Mouse (Mus musculus) erythroid progenitor cell, adult 5-6 weeks (primary cell): Measurements from ENCODE around the gene Acad10. TPM values are rescaled to one million over a fixed set of nuclear protein-coding genes. Genes with fewer than 3 reads are reported as not detected.

ENCODE experiments used
- ATAC-seq: replicated peaks from 2 replicates; pipeline ENCODE4 v1.8.0; 2016; ENCODE audit warnings: moderate number of reproducible peaks, mild to moderate bottlenecking, moderate TSS enrichment, inconsistent platforms; ENCODE audit not compliant: poor library complexity, low FRiP score, severe bottlenecking
- total RNA-seq, 2 experiments: library from RNA; stranded (forward) in 1 of 2; stranded (reverse) in 1 of 2; fragments of 150-400 nt in 1 of 2; fragments of 186-747, 209-891 nt in 1 of 2; gene quantifications; 2 replicates each; pipeline versions ENCODE4 v1.2.3 to v1.2.4; 2015 to 2017; ENCODE audit warnings: low replicate concordance in 2 of 2

Gene Acad10
- total RNA-seq, 2 experiments from 2014 or later = 2.1 TPM; not detected in 1

DNA sequence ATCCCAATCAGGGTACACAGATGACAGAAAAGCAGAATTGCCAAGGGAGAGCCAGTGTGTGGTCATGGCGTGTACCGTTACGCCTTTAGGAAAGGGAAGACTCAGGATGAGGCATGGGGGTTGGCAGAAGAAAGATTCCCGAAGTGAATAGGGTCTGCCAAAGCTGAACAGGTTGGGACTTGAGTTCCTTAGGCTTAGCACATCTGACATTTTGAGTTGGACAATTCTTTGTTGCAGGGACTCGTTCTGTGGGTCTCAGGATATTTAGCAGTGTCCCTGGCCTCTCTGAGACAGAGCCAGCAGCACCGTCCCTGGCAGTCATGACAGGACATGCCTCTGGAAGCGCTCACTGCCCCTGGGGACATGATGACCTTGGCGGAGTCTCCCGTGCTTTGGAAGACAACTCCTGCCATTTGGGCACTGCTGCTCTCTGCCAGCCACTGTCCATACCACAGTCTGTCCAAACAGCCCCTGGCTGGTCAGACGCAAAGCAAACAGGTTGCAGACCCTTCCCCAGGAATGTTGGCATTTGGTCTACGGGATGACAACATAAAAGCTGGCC is 83.3 kb downstream of the Acad10 start:
- ATAC-seq = no peak

DNA sequence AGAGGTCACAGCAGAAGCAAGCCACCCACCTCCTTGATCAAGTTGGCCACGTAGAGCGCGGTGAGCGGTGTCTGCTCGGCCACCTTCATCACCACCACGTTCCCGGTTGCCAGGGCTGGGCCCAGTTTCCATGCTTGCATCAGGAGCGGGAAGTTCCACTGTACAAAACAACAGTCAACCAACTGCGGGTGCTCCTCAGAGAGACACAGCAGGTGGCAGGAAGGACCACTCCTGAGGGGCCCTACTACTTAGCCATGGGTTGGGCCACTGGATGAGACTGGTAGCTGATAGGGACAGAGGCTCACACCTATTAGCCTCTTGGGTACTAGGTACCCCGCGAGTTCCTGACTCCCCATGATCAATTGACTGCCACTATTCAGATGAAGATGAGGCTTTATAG is 84.4 kb downstream of the Acad10 start:
- no peak for ATAC-seq

DNA sequence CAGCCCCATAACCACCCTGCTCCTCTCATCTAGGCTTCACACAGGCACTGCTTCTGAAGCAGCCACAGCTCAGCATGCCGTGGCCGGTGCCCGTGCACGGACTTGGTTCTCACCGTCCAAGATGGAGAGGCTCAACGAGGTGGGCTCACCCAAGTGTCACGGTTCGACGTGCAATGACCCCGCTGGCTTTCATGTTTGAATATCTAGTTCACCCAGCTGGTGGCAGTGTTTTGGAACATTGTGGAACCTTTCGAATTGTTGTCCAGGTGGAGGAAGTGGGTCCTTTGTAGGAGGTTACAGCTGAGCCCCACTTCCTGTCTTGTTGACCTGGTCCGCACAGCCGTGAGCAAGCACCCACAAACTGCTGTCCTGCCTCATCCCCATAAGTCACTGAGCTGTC is 86.2 kb downstream of the Acad10 start:
- ATAC-seq = no peak

Other genes with a start within 250 kb of the Acad10 start
- gene Tmem116, start 208.6 kb downstream of the Acad10 start, total RNA-seq (2015; ENCODE audit: low replicate concordance) = not detected in 2 replicates
- gene Tmem116, start 208.6 kb downstream of the Acad10 start, total RNA-seq (2017; ENCODE audit: low replicate concordance) = 0.26 TPM in 1 of 2 replicates, not detected in the other
- gene Erp29, start 208.0 kb downstream of the Acad10 start, total RNA-seq (2015; ENCODE audit: low replicate concordance) = 37.1 and 50.3 TPM in 2 replicates
- 118 and 141 TPM in 2 replicates for gene Erp29, start 208.0 kb downstream of the Acad10 start, total RNA-seq (2017; ENCODE audit: low replicate concordance)
- gene Adam1b, start 157.1 kb downstream of the Acad10 start, total RNA-seq (2015; ENCODE audit: low replicate concordance) = not detected in 2 replicates
- not detected in 2 replicates for gene Adam1b, start 157.1 kb downstream of the Acad10 start, total RNA-seq (2017; ENCODE audit: low replicate concordance)
- gene Adam1a, start 115.0 kb downstream of the Acad10 start, total RNA-seq (2015; ENCODE audit: low replicate concordance) = 2.9 and 3.2 TPM in 2 replicates
- 2.2 and 3.7 TPM in 2 replicates for gene Adam1a, start 115.0 kb downstream of the Acad10 start, total RNA-seq (2017; ENCODE audit: low replicate concordance)
- not detected in 2 replicates for gene Gm42878, start 115.0 kb downstream of the Acad10 start, total RNA-seq (2015; ENCODE audit: low replicate concordance)
- gene Gm42878, start 115.0 kb downstream of the Acad10 start, total RNA-seq (2017; ENCODE audit: low replicate concordance) = 0.08 TPM in 1 of 2 replicates, not detected in the other
- gene Mapkapk5, start 114.6 kb downstream of the Acad10 start, total RNA-seq (2015; ENCODE audit: low replicate concordance) = 117 and 163 TPM in 2 replicates
- gene Mapkapk5, start 114.6 kb downstream of the Acad10 start, total RNA-seq (2017; ENCODE audit: low replicate concordance) = 88.9 and 113 TPM in 2 replicates
- 38.6 and 47.4 TPM in 2 replicates for gene Aldh2, start 66.7 kb downstream of the Acad10 start, total RNA-seq (2015; ENCODE audit: low replicate concordance)
- gene Aldh2, start 66.7 kb downstream of the Acad10 start, total RNA-seq (2017; ENCODE audit: low replicate concordance) = 45.1 and 49.1 TPM in 2 replicates
- gene Acad12, start 41.6 kb downstream of the Acad10 start, total RNA-seq (2015; ENCODE audit: low replicate concordance) = 0.42 and 4.0 TPM in 2 replicates
- 0.23 and 0.26 TPM in 2 replicates for gene Acad12, start 41.6 kb downstream of the Acad10 start, total RNA-seq (2017; ENCODE audit: low replicate concordance)
- gene Brap, start within 50 bp of the Acad10 start, total RNA-seq (2015; ENCODE audit: low replicate concordance) = 24.7 and 26.3 TPM in 2 replicates
- gene Brap, start within 50 bp of the Acad10 start, total RNA-seq (2017; ENCODE audit: low replicate concordance) = 35.5 and 64.2 TPM in 2 replicates
- 171 and 190 TPM in 2 replicates for gene Atxn2, start 50.8 kb upstream of the Acad10 start, total RNA-seq (2015; ENCODE audit: low replicate concordance)
- gene Atxn2, start 50.8 kb upstream of the Acad10 start, total RNA-seq (2017; ENCODE audit: low replicate concordance) = 170 and 182 TPM in 2 replicates
- gene Sh2b3, start 177.1 kb upstream of the Acad10 start, total RNA-seq (2015; ENCODE audit: low replicate concordance) = 12.2 and 14.1 TPM in 2 replicates
- gene Sh2b3, start 177.1 kb upstream of the Acad10 start, total RNA-seq (2017; ENCODE audit: low replicate concordance) = 4.4 and 4.6 TPM in 2 replicates
- not detected in 2 replicates for gene Pheta1, start 188.5 kb upstream of the Acad10 start, total RNA-seq (2015; ENCODE audit: low replicate concordance)
- 0.13 TPM in 1 of 2 replicates, not detected in the other for gene Pheta1, start 188.5 kb upstream of the Acad10 start, total RNA-seq (2017; ENCODE audit: low replicate concordance)